Mouse (Mus musculus) embryo, embryonic 10.5 days (tissue): Measurements from ENCODE around the gene Med17.
"Not testable (repeated sequence)": the region's sequence is repeated elsewhere in the genome, so short reads cannot be mapped to it uniquely, and the experiment has no call there.

ENCODE experiments used
- DNase-seq: peaks from one replicate; pipeline ENCODE4 v3.0.0-alpha.2; 2015; ENCODE audit warnings: low spot score

The Med17 gene

GRCm38 (mm10) chr9:15279649-15280490 lies at the start of gene Med17:
Gene Med17 (minus strand): TSS chr9:15279931.
- peak; percentile 97 for DNase-seq

- no peak for DNase-seq
Observed at GRCm38 (mm10) chr9:15318170-15318742, 38.5 kb upstream of the Med17 start.

- DNase-seq = no peak
Observed at GRCm38 (mm10) chr9:15317223-15318169, 37.8 kb upstream of the Med17 start.

- DNase-seq = not testable (repeated sequence)
Observed at GRCm38 (mm10) chr9:15316296-15316695, 36.6 kb upstream of the Med17 start.

- no peak for DNase-seq
Observed at GRCm38 (mm10) chr9:15314619-15315018, 34.9 kb upstream of the Med17 start.

- DNase-seq = no peak
Observed at GRCm38 (mm10) chr9:15313633-15314032, 33.9 kb upstream of the Med17 start.

- DNase-seq = no peak
Observed at GRCm38 (mm10) chr9:15312054-15312735, 32.5 kb upstream of the Med17 start.

- DNase-seq = no peak
Observed at GRCm38 (mm10) chr9:15310179-15310578, 30.4 kb upstream of the Med17 start.

- DNase-seq = no peak
Observed at GRCm38 (mm10) chr9:15309425-15309824, 29.7 kb upstream of the Med17 start.

GRCm38 (mm10) chr9:15308254-15308653 lies 28.5 kb upstream of the Med17 start:
- DNase-seq = no peak

- no peak for DNase-seq
Observed at GRCm38 (mm10) chr9:15307257-15307656, 27.5 kb upstream of the Med17 start.

GRCm38 (mm10) chr9:15306398-15307119 lies 26.8 kb upstream of the Med17 start, which contains the start of gene 4931406C07Rik:
Gene 4931406C07Rik (minus strand): TSS chr9:15306448.
- DNase-seq = peak; percentile 66

GRCm38 (mm10) chr9:15305503-15306397 lies 26.0 kb upstream of the Med17 start, which contains the start of gene Taf1d:
Gene Taf1d (plus strand): TSS chr9:15306214.
- peak; percentile 96 for DNase-seq

- no peak for DNase-seq
Observed at GRCm38 (mm10) chr9:15302881-15303280, 23.1 kb upstream of the Med17 start.

- not testable (repeated sequence) for DNase-seq
Observed at GRCm38 (mm10) chr9:15302006-15302405, 22.3 kb upstream of the Med17 start.

- DNase-seq = peak; percentile 39
Observed at GRCm38 (mm10) chr9:15301399-15301798, 21.7 kb upstream of the Med17 start.

- no peak for DNase-seq
Observed at GRCm38 (mm10) chr9:15300056-15300455, 20.3 kb upstream of the Med17 start.

- no peak for DNase-seq
Observed at GRCm38 (mm10) chr9:15298451-15298850, 18.7 kb upstream of the Med17 start.

GRCm38 (mm10) chr9:15297112-15297511 lies 17.4 kb upstream of the Med17 start:
- DNase-seq = no peak

- DNase-seq = no peak
Observed at GRCm38 (mm10) chr9:15289251-15289650, 9.5 kb upstream of the Med17 start.
